Mouse (Mus musculus): Measurements from ENCODE around the gene Uck1.

Gene Uck1

DNA sequence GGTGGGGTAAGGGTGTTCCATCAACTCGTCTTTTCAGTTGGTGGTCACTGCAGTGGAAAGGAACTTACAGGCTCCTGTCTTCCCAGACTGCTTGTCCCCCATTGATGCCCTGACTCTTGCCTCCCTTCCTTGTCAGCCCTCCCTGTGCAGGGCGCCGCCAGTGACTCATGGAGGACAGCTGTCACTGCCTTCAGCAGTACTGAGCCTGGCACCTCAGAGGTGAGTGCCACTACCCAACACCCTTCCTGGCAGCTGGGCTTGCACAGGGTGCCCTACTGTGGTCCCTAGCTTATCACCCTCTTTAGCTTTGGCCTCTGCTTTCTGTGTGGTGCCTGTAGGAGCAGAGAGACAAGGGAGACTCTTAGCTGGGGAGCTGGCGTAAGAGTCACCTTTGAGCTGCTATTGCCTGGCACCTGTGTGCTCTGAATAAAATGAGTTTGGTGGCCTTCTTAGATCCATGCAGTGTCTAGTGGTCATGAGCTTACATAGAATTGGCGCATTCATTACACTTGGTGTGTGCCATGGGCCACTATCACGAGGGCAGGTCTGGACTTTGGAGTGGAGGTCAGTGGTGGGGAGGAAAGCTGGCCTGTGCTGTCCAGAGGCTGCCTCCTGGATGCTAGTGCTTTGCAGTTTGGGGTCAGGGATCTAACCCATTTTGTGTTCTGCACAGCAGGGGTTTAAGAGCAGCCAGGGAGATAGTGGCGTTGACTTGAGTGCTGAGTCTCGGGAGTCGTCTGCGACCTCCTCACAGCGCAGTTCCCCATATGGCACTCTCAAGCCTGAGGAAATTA, 41.2 kb downstream of the Uck1 start:
- DNase-seq (ENCODE audit: low spot score), result no peak

DNA sequence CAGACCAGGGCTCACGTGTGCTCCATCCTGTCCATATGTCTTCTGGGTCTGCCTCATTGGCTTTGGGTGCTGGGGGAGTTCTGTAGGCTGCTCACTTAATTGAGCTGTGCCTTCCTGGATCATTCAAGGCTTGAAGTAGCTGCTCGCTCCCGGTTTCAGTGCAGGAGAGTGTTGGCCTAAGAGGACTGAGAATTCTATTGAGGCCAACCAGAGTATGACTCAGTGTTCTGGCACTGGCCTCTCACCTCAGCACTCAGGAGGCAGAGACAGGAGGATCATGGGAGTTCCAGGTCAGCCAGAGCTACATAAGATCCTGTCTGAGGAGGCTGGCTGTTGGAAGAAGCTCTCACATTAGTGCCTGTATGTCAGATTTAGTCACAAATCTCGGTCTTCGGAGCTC, 41.8 kb downstream of the Uck1 start:
- DNase-seq (ENCODE audit: low spot score), result no peak

DNA sequence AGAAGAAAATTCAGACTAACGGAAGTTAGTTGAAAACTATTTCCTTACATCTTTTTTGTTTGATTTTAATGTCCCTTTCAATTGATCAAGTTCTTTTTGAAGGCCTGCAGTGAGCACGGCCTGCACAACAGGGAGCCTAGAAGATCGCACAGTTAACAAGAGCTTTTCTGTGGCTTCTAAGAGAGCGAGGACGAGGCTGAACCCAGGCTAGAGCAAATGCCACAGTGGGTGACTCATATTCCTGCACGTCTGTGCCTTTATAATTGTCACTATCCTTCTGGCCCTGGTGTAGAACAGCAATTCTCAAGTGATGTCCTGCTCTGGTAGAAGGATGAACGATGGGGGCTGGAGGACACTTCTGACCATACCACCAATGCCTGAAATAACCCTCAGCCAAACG, 42.3 kb downstream of the Uck1 start:
- DNase-seq (ENCODE audit: low spot score), result no peak

DNA sequence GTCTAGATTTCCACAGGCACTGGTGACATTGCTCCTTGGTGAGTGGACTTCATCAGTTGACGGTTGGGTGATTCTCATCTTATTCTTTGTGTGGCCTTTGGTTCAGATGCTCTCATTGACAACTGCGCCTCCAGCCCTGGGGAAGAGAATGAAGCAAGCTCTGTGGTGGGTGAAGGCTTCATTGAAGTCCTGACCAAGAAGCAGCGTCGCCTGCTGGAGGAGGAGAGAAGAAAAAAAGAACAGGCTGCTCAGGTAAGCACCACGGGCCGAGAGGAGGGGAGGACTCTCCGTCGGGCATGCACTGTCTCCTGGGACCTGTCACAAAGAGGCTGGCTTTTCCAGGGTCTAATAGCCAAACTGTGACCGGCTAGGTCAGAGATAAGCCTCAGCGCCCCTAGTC, 43.5 kb downstream of the Uck1 start:
- no peak for DNase-seq (ENCODE audit: low spot score)

DNA sequence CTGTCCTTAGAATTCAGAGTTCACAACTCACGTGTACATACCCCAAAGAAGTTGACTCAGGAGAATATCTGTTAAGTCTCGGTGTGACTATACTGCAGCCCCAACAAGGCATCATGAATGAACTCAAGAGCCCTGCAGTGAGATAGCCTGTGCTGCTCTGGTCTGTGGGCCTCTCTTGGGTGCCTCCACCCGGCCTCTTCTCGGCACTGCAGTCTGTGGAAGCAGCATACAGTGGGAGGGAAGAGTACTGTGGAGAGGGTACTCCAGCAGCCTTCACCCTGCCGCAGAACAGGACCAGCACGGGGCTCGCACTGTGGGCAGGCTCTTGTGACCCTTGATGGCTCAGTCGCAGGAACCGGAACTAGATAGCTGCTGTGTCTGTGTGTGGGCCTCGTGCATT, 44.4 kb downstream of the Uck1 start:
- no peak for DNase-seq (ENCODE audit: low spot score)

DNA sequence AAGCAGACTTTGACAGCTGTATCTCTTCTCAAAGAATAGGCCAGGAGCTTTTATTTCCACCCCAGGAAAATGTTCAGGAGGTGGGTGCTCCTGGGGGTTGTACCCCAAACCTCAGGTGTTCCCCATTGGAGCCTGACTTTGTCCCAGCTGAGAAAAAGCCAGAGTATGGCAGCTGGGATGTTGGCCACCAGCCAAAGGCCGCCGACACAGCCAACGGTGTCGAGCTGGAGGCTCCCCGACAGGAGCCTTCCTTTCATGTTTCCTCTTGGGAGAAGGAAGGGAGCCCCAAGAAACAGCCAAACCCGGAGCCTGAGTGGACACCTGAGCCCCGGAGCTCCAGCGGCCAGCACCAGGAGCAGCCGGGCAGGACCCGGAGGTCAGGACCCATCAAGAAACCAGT, 47.0 kb downstream of the Uck1 start:
- DNase-seq (ENCODE audit: low spot score), result no peak

DNA sequence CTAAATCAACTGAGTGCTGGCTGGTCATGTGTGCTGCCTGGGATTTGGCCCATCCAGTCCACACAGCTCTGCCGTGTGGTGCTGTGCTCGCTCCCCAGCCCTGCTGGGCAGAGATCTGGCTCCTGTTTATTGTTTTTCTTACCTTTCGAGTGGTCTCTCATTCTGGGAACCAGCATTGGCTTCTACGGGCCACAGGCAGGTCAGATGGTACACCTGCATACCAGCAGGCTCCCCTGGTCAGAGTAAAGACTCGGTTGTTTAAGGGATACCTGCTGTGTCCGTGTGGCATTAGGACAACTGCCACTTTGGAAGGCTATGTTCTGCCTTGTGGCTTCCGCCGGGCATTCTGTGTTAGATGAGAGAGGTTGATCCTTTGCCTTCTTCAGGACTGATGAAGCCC, 48.3 kb downstream of the Uck1 start:
- no peak for DNase-seq (ENCODE audit: low spot score)

DNA sequence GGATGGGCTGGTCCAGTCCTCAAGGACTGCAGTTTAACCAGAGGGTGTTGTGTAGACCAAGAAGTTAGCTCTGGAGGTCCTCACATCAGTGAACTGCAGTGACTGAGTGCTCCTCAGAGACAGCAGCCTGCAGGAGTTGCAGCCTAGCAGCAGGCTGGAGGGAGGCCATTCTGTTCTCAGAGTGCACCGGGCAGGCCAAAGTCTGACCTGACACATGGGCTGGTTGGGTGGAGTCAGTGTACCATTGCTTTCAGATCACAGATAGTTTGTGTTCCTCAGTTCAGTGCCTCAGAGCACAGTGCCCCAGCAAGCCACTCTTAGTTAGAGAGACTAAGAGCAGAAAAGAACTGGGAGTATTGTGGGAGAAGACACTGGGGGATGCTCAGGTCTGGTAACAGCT, 52.3 kb downstream of the Uck1 start:
- no peak for DNase-seq (ENCODE audit: low spot score)
